Mouse (Mus musculus) liver, embryonic 11.5 days (tissue): ENCODE data around the gene Faf2. TPM values are rescaled to one million over a fixed set of nuclear protein-coding genes. Genes with fewer than 3 reads are reported as not detected.

Experiments used
- ATAC-seq: fragments of 200-750 bp; cut with Nextera tagmentation; replicated peaks from 2 replicates; pipeline ENCODE4 v1.8.0; 2017; ENCODE audit warnings: moderate number of reproducible peaks, mild to moderate bottlenecking, moderate TSS enrichment, moderate library complexity; ENCODE audit not compliant: low FRiP score
- DNase-seq: peaks from one replicate; pipeline ENCODE4 v3.0.0-alpha.2; 2017; ENCODE audit warnings: low spot score
- H3K27ac ChIP-seq: fragments of 300-500 bp; sonication (generic); 2 replicates; pipeline ENCODE4 v1.5.1; 2014; ENCODE audit warnings: mild to moderate bottlenecking, low read depth, low read length, control low read depth
- H3K27me3 ChIP-seq: fragments of 300-500 bp; sonication (generic); replicated peaks from 2 replicates; pipeline ENCODE4 v1.6.1; 2014; ENCODE audit warnings: low read length, mixed read lengths; ENCODE audit not compliant: control insufficient read depth, insufficient read depth
- H3K36me3 ChIP-seq: fragments of 300-500 bp; sonication (generic); 2 replicates; pipeline ENCODE4 v1.6.1; 2014; ENCODE audit warnings: mild to moderate bottlenecking, low read length, moderate library complexity, mixed read lengths; ENCODE audit not compliant: control insufficient read depth, insufficient read depth
- H3K4me1 ChIP-seq: fragments of 300-500 bp; sonication (generic); replicated peaks from 2 replicates; pipeline ENCODE4 v1.6.1; 2014; ENCODE audit warnings: low read length, mixed read lengths; ENCODE audit not compliant: control insufficient read depth, insufficient read depth
- H3K4me2 ChIP-seq: fragments of 300-500 bp; sonication (generic); 2 replicates; pipeline ENCODE4 v1.6.1; 2014; ENCODE audit warnings: mild to moderate bottlenecking, control low read depth, moderate library complexity
- H3K4me3 ChIP-seq: fragments of 300-500 bp; sonication (generic); 2 replicates; pipeline ENCODE4 v1.5.1; 2014; ENCODE audit warnings: low read depth, low read length, control low read depth
- H3K9ac ChIP-seq: fragments of 300-500 bp; sonication (generic); 2 replicates; pipeline ENCODE4 v1.6.1; 2014; ENCODE audit warnings: low read depth, low read length, control low read depth
- H3K9me3 ChIP-seq: fragments of 300-500 bp; sonication (generic); 2 replicates; pipeline ENCODE4 v1.6.1; 2016; ENCODE audit warnings: low read length, inconsistent platforms, mixed read lengths; ENCODE audit not compliant: control insufficient read depth
- WGBS: fragments of 180-500 bp; shearing (Covaris S2); extraction: QIAGEN DNeasy Blood & Tissue Kit; methylation state at CpG from one replicate; pipeline ENCODE4 v1.1.7; 2014; 5-methylcytosine and 5-hydroxymethylcytosine counted together
- microRNA-seq: library from miRNA; unstranded; fragments of <30 nt; microRNA quantifications from one replicate; pipeline ENCODE4, GENCODE M21; 2017; ENCODE audit warnings: borderline number of aligned reads
- polyA plus RNA-seq: library from polyadenylated mRNA; unstranded; fragments of >200 nt; fragmentation: Nextera tagmentation; extraction: Ambion mirVana; gene quantifications from 2 replicates; pipeline ENCODE4 v1.2.1, GENCODE M21; 2014

The Faf2 gene
- polyA plus RNA-seq, 1 experiment from 2014 or later, result 52.7 TPM

DNA sequence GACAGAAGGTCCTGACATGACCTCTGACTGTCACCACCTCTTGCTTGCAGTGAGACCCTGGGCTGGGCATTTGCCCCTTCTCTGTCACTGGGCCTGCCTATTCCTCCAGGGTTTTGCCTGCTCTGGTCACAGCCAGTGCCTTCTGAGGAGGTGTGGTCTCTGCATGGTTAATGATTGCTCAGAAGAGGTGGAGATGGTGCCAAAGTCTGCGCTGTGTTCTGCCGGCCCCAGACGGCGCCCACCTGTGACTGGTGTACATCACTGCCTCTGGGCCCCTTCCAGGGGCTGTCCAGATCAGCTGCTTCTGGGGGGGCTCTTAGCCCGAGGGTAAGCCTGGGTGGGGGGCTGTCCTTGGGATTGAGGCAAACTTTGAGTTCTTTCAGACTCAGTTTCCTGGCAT, 79.7 kb downstream of the Faf2 start, which contains the start of gene Cdhr2:
Cdhr2 (plus strand) TSS at position 219 of the 400 bp plus-strand sequence.
- Histone ChIP-seq H3K4me3 (peak within 1 kb of the TSS; percentile 26; the same call in 1 of the 2 replicates), H3K4me1 (peaks cover 7% of the 10 kb centered on the region), H3K27me3 (no peaks in the 10 kb centered on the region), H3K36me3 (no peaks in the 10 kb centered on the region), H3K27ac (peak within 1 kb of the TSS; percentile 32), H3K9ac (no peak within 1 kb of the TSS), H3K4me2 (peak within 1 kb of the TSS; percentile 49), H3K9me3 (no peaks in the 10 kb centered on the region)
- ATAC-seq (peak; percentile 66), DNase-seq (no peak)
- WGBS, result 61% methylated on average over 5 of the region's 5 CpGs

DNA sequence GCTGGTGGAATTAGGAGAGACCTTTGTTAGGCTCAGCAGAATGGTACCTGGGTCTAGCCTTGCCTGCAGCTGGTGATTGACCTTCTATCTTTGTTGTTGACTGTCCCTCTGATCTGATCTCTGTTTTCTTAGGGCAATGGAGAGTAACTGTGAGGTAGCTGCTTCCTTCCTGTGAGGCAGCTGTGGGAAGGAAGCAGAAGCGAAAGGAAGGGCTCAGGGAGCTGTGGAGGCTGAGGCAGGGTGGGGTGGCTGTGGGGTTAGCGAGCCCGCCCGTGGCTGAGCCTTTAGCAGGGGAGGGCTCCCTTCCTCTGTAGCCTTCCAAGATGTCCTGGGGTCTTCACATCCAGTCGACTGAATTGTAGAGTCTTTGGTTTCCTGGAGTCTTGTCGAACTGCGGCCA, 80.9 kb downstream of the Faf2 start:
- H3K9me3 ChIP-seq, result no peaks in the 10 kb centered on the region
- H3K36me3 ChIP-seq, result no peaks in the 10 kb centered on the region
- ATAC-seq (no peak), DNase-seq (no peak)
- no peak overlapping the region for H3K27ac ChIP-seq
- no peak overlapping the region for H3K4me3 ChIP-seq
- no peaks in the 10 kb centered on the region; the same call in 1 of the 2 replicates for H3K27me3 ChIP-seq
- peaks cover 7% of the 10 kb centered on the region for H3K4me1 ChIP-seq
- no peak overlapping the region for H3K9ac ChIP-seq
- WGBS, result 63% methylated on average over 7 of the region's 7 CpGs
- H3K4me2 ChIP-seq, result no peak overlapping the region; the same call in 1 of the 2 replicates

- no peak overlapping the region for H3K4me3 ChIP-seq
- ATAC-seq, result no peak
These were observed 83.3 kb downstream of the Faf2 start for GRCm38 (mm10) chr13:54704890-54705289.

GRCm38 (mm10) chr13:54710866-54711265, 89.3 kb downstream of the Faf2 start:
- WGBS, result 68% methylated on average over 3 of the region's 3 CpGs
- H3K27me3 ChIP-seq, result no peaks in the 10 kb centered on the region; the same call in 1 of the 2 replicates
- H3K36me3 ChIP-seq, result no peaks in the 10 kb centered on the region
- no peak overlapping the region for H3K4me2 ChIP-seq
- no peak overlapping the region for H3K4me3 ChIP-seq
- DNase-seq, result no peak
- H3K9ac ChIP-seq, result no peak overlapping the region
- ATAC-seq, result no peak
- H3K4me1 ChIP-seq, result no peaks in the 10 kb centered on the region
- no peak overlapping the region for H3K27ac ChIP-seq
- H3K9me3 ChIP-seq, result no peaks in the 10 kb centered on the region

More at GRCm38 (mm10) chr13:54704890-54705289, 83.3 kb downstream of the Faf2 start:
- no peak overlapping the region for H3K4me2 ChIP-seq
- peaks cover 7% of the 10 kb centered on the region for H3K4me1 ChIP-seq
- no peaks in the 10 kb centered on the region for H3K9me3 ChIP-seq
- no peaks in the 10 kb centered on the region; the same call in 1 of the 2 replicates for H3K27me3 ChIP-seq
- H3K27ac ChIP-seq, result no peak overlapping the region
- H3K36me3 ChIP-seq, result no peaks in the 10 kb centered on the region
- DNase-seq, result no peak
- H3K9ac ChIP-seq, result no peak overlapping the region
- 50% methylated on average over 6 of the region's 6 CpGs for WGBS

Small RNA genes lying within 50 kb of the gene (microRNA-seq; reads per million reads assigned to microRNA genes)
- gene Gm24195, result not detected

Other genes starting within 250 kb of the Faf2 start
- 121 and 130 TPM in 2 replicates for gene Thoc3, start 152.9 kb upstream of the Faf2 start, polyA plus RNA-seq
- 10.1 and 11.6 TPM in 2 replicates for gene Simc1, start 118.0 kb upstream of the Faf2 start, polyA plus RNA-seq
- 95.1 and 104 TPM in 2 replicates for gene 4833439L19Rik, start 56.3 kb upstream of the Faf2 start, polyA plus RNA-seq
- gene Arl10, start 46.8 kb upstream of the Faf2 start, polyA plus RNA-seq, result 15.1 and 16.8 TPM in 2 replicates
- gene Nop16, start 31.7 kb upstream of the Faf2 start, polyA plus RNA-seq, result 137 and 152 TPM in 2 replicates
- 162 and 177 TPM in 2 replicates for gene Higd2a, start 31.6 kb upstream of the Faf2 start, polyA plus RNA-seq
- 31.9 and 32.3 TPM in 2 replicates for gene Cltb, start 10.4 kb upstream of the Faf2 start, polyA plus RNA-seq
- 71.5 and 82.3 TPM in 2 replicates for gene Rnf44, start 72.1 kb downstream of the Faf2 start, polyA plus RNA-seq
- 7.4 and 8.3 TPM in 2 replicates for gene Cdhr2, start 79.7 kb downstream of the Faf2 start, polyA plus RNA-seq
- gene Gprin1, start 128.1 kb downstream of the Faf2 start, polyA plus RNA-seq, result 0.29 and 0.30 TPM in 2 replicates
- gene Sncb, start 144.8 kb downstream of the Faf2 start, polyA plus RNA-seq, result not detected in 2 replicates
- gene Eif4e1b, start 162.2 kb downstream of the Faf2 start, polyA plus RNA-seq, result not detected in 2 replicates
- gene Tspan17, start 167.6 kb downstream of the Faf2 start, polyA plus RNA-seq, result 2.3 and 2.6 TPM in 2 replicates